Mouse (Mus musculus) layer of hippocampus, postnatal 36 days (tissue): ENCODE results near the gene Rrp36. TPM values are rescaled to one million over a fixed set of nuclear protein-coding genes. Genes with fewer than 3 reads are reported as not detected.

Source experiments
- total RNA-seq, 2 experiments: library from RNA; stranded (reverse); gene quantifications; 2 replicates each; pipeline ENCODE4 v1.2.3; 2021

Gene Rrp36
- total RNA-seq, 2 experiments from 2014 or later = 14.5 to 15.4 TPM

Other genes with a start within 250 kb of the Rrp36 start
- gene Crip3, start 245.4 kb downstream of the Rrp36 start, total RNA-seq = 1 to 10 TPM; 8.1 to 8.4 TPM
- gene Slc22a7, start 235.9 kb downstream of the Rrp36 start, total RNA-seq = under 1 TPM in 1 of 2 experiments, not detected in 1; 0.30 TPM
- gene Ttbk1, start 186.7 kb downstream of the Rrp36 start, total RNA-seq = 100 to 1,000 TPM; 114 to 118 TPM
- 1 to 10 TPM; 4.9 to 7.1 TPM for gene Dnph1, start 177.6 kb downstream of the Rrp36 start, total RNA-seq
- gene Cul9, start 128.0 kb downstream of the Rrp36 start, total RNA-seq = 10 to 100 TPM; 56.0 to 59.4 TPM
- 10 to 100 TPM; 82.3 to 83.6 TPM for gene Srf, start 118.2 kb downstream of the Rrp36 start, total RNA-seq
- 1 to 10 TPM; 8.5 to 9.6 TPM for gene Ptk7, start 44.8 kb downstream of the Rrp36 start, total RNA-seq
- 10 to 100 TPM; 19.0 to 19.7 TPM for gene Klc4, start 28.3 kb downstream of the Rrp36 start, total RNA-seq
- 10 to 100 TPM; 45.3 to 50.7 TPM for gene Mrpl2, start 28.1 kb downstream of the Rrp36 start, total RNA-seq
- gene Cul7, start 24.0 kb downstream of the Rrp36 start, total RNA-seq = 10 to 100 TPM; 18.4 to 20.0 TPM
- gene Mea1, start 4.4 kb upstream of the Rrp36 start, total RNA-seq = 100 to 1,000 TPM in 1 of 2 experiments, 10 to 100 TPM in 1; 97.6 to 100 TPM
- gene Klhdc3, start 6.6 kb upstream of the Rrp36 start, total RNA-seq = 100 to 1,000 TPM; 166 to 167 TPM
- 10 to 100 TPM; 86.5 to 91.9 TPM for gene Ppp2r5d, start 30.8 kb upstream of the Rrp36 start, total RNA-seq
- gene Pex6, start 37.1 kb upstream of the Rrp36 start, total RNA-seq = 10 to 100 TPM; 54.6 to 56.6 TPM
- not detected for gene Gnmt, start 54.8 kb upstream of the Rrp36 start, total RNA-seq
- gene Cnpy3, start 77.9 kb upstream of the Rrp36 start, total RNA-seq = 10 to 100 TPM; 64.0 to 68.6 TPM
- gene Ptcra, start 89.4 kb upstream of the Rrp36 start, total RNA-seq = under 1 TPM in 1 of 2 experiments, not detected in 1; 0.30 TPM
- gene 2310039H08Rik, start 98.3 kb upstream of the Rrp36 start, total RNA-seq = 1 to 10 TPM; 6.6 to 9.4 TPM
- gene Rpl7l1, start 108.3 kb upstream of the Rrp36 start, total RNA-seq = 10 to 100 TPM; 47.2 to 53.8 TPM
- gene Bicral, start 184.1 kb upstream of the Rrp36 start, total RNA-seq = 10 to 100 TPM; 48.2 to 62.2 TPM
- 10 to 100 TPM; 29.0 to 32.8 TPM for gene Tbcc, start 216.3 kb upstream of the Rrp36 start, total RNA-seq
- not detected for gene Prph2, start 236.1 kb upstream of the Rrp36 start, total RNA-seq